Mouse (Mus musculus) stomach, embryonic 15.5 days (tissue): Measurements from ENCODE around the gene Wdr1. TPM values are rescaled to one million over a fixed set of nuclear protein-coding genes. Genes with fewer than 3 reads are reported as not detected.

Source experiments
- ATAC-seq: fragments of 200-750 bp; cut with Nextera tagmentation; 2 replicates; pipeline ENCODE4 v1.8.0; 2017; ENCODE audit warnings: low read depth, moderate number of reproducible peaks, moderate TSS enrichment; ENCODE audit not compliant: insufficient read depth, low FRiP score
- H3K27ac ChIP-seq: fragments of 300-500 bp; sonication (generic); 2 replicates; pipeline ENCODE4 v1.5.1; 2015; ENCODE audit warnings: mild to moderate bottlenecking, inconsistent platforms
- H3K27me3 ChIP-seq: fragments of 300-500 bp; sonication (generic); replicated peaks from 2 replicates; pipeline ENCODE4 v1.6.1; 2015; ENCODE audit warnings: inconsistent platforms
- H3K36me3 ChIP-seq: fragments of 300-500 bp; sonication (generic); 2 replicates; pipeline ENCODE4 v1.6.1; 2015; ENCODE audit warnings: inconsistent platforms
- H3K4me1 ChIP-seq: fragments of 300-500 bp; sonication (generic); 2 replicates; pipeline ENCODE4 v1.6.1; 2015; ENCODE audit warnings: inconsistent platforms
- H3K4me2 ChIP-seq: fragments of 300-500 bp; sonication (generic); 2 replicates; pipeline ENCODE4 v1.6.1; 2015; ENCODE audit warnings: mild to moderate bottlenecking, inconsistent platforms
- H3K4me3 ChIP-seq: fragments of 300-500 bp; sonication (generic); replicated peaks from 2 replicates; pipeline ENCODE4 v1.5.1; 2015; ENCODE audit warnings: inconsistent platforms
- H3K9ac ChIP-seq: fragments of 300-500 bp; sonication (generic); 2 replicates; pipeline ENCODE4 v1.6.1; 2015; ENCODE audit warnings: inconsistent platforms
- H3K9me3 ChIP-seq: fragments of 300-500 bp; sonication (generic); 2 replicates; pipeline ENCODE4 v1.6.1; 2016; ENCODE audit warnings: inconsistent platforms
- WGBS: fragments of 180-500 bp; shearing (Covaris S2); methylation state at CpG from one replicate; pipeline ENCODE4 v1.1.7; 2015; 5-methylcytosine and 5-hydroxymethylcytosine counted together
- polyA plus RNA-seq: library from polyadenylated mRNA; unstranded; fragments of >200 nt; fragmentation: Nextera tagmentation; extraction: Ambion mirVana; gene quantifications from 2 replicates; pipeline ENCODE4 v1.2.1, GENCODE M21; 2015

Wdr1 gene
- polyA plus RNA-seq, 1 experiment from 2014 or later: 227 TPM

GRCm38 (mm10) chr5:38476861-38477565 lies 86.0 kb downstream of the Wdr1 start:
- Histone ChIP-seq H3K9ac (no peak overlapping the region), H3K9me3 (no peaks in the 10 kb centered on the region), H3K4me3 (no peak overlapping the region), H3K27ac (no peak overlapping the region), H3K4me1 (peaks cover 3% of the 10 kb centered on the region; the same call in 1 of the 2 replicates), H3K27me3 (no peaks in the 10 kb centered on the region), H3K36me3 (no peaks in the 10 kb centered on the region), H3K4me2 (no peak overlapping the region)
- 86% methylated on average over 25 of the region's 25 CpGs for WGBS
- no peak for ATAC-seq

Other genes with a start within 250 kb of the Wdr1 start
- gene Drd5, start 243.9 kb downstream of the Wdr1 start, polyA plus RNA-seq: not detected in 2 replicates
- gene Slc2a9, start 60.1 kb downstream of the Wdr1 start, polyA plus RNA-seq: 0.86 and 1.6 TPM in 2 replicates
- 13.2 and 13.8 TPM in 2 replicates for gene Zfp518b, start 121.6 kb upstream of the Wdr1 start, polyA plus RNA-seq